Mouse (Mus musculus) regulatory T cell (primary cell): Measurements from ENCODE around the gene Ccdc114.
"Not testable (repeated sequence)": the region's sequence is repeated elsewhere in the genome, so short reads cannot be mapped to it uniquely, and the experiment has no call there.

Experiments
- in situ Hi-C: fragments of 300-600 bp; cut with MboI, MseI; formaldehyde crosslinking; loops from one replicate; pipeline ENCODE4 v1.15.1; 2025; ENCODE audit warnings: high pct_unique_total_duplicates

Ccdc114 gene

GRCm38 (mm10) chr7:45917926-45918325, 5.9 kb upstream of the Ccdc114 start:
- in situ Hi-C loops = no loop called here

DNA sequence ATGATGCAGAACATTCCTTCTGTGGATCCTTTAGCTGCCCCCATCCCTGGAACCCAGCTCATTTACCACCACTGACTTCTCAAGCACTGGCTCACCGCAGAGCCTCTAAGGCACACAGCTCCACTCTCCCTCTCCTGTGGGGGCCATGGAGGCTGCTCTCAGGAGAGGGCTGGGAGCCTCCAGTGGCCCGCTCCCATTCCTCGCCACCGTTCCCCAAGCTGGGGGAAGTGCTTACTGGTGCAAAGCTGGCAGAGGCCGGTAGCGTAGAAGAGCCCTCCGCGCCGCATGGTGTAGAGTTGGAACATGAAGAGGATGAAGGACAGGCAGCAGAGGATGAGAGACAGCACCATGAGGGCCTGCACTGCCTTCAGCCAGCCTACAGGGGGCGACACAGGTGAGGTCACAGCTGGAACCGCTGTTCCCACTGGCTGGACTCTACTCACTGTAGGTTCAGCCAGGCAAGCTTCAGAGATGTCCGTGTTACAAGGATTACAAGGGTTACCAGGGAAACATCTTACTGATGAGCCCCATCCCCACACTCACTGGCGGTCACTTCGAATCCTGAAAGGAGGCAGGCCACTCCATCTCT, 4.7 kb upstream of the Ccdc114 start:
- in situ Hi-C loops = no loop called here

DNA sequence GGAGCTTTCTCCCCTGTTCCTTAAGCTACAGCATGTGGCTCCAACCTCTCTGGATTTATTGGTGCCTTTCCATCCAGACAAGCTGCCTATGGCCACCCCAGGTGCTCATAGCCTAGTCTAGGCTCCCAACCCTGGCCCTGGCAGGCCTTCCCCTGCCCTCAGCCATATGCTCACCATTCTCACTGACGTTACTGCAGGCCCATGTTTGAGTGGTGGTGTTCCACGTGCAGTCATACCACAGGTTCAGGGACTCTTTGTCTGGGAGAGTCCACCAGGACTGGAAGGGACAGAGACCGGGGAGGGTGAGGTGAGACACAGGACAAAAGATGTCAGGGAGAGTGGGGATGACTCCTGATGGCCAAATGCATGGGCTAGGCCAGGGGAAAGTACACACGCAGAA, 4.1 kb upstream of the Ccdc114 start:
- in situ Hi-C loops = loop anchor here (5.0 kb wide), 1 partner anchor 187 kb away; no protein-coding TSS in a partner anchor

DNA sequence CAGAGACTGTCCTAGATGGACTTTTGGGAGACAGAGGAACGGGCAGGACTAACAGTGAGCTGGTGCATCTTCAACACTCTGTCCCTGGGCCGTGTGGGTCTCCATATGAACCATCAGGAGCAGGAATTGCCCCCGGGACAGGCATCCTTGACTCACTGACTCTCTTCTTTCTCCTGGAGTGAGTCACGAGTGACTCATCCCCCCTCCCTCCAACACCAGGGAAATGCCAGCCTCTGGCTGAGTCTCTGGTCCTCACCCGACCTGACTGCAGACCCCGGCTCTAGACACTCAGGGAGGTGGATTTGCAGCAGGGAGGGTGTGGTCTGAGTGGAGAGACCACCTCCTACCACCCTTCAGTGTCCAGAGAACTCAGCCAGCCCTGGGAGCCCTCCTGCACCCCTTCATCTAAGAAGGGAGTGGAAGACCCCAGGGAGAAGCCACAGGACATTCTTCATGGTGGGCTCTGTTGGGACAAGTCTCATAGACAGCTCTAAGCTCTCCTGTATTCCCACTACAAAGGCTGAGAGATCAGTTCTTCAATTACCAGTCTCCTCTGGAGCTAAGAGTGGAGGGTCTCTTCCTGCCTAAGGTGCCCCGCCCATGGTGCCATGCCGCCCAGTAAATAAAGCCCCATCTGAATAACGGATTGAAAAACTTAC, 3.2 kb upstream of the Ccdc114 start:
- in situ Hi-C loops = loop anchor here (5.0 kb wide), 1 partner anchor 188 kb away; no protein-coding TSS in a partner anchor

- in situ Hi-C loops = loop anchor here (5.0 kb wide), 1 partner anchor 189 kb away; no protein-coding TSS in a partner anchor
These were observed 2.6 kb upstream of the Ccdc114 start, which contains the start of gene Emp3 for GRCm38 (mm10) chr7:45921242-45921621. Gene Emp3, minus strand, starts transcription at chr7:45921404.

DNA sequence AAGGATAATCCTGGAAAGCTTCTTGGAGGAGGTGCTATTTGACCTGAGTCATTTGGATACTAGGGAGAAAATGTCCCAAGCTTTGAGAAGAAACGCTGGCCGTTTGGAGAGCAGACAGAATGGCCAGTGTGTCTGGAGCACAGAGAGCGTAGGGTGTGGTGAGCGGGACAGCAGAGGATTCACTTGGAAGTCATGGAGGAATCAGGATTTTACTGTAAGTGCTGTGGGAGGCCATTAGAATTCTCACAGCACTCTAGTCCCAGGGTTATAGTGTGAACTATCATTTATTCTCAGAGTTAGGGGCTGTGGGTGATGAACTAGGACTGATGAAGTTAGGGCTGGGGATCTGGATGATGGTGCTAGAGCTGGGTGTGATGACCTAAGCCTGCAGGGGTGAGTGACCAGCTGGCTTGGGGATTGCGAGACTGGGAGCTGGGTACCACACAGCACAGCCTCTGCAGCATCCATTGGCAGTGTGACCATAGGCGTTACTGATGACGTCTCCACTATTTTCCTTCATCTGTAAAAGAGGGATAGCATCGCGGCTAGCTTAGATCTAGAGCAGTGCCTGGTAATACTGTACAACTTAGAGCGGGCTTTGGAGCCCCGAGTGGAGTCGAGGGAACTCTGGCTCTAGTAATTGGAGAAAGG, 1.8 kb upstream of the Ccdc114 start:
- in situ Hi-C loops = loop anchor here (5.0 kb wide), 1 partner anchor 190 kb away; no protein-coding TSS in a partner anchor

GRCm38 (mm10) chr7:45922928-45923761, 727 bp upstream of the Ccdc114 start:
- in situ Hi-C loops = loop anchor here (5.0 kb wide), 1 partner anchor 191 kb away; no protein-coding TSS in a partner anchor

DNA sequence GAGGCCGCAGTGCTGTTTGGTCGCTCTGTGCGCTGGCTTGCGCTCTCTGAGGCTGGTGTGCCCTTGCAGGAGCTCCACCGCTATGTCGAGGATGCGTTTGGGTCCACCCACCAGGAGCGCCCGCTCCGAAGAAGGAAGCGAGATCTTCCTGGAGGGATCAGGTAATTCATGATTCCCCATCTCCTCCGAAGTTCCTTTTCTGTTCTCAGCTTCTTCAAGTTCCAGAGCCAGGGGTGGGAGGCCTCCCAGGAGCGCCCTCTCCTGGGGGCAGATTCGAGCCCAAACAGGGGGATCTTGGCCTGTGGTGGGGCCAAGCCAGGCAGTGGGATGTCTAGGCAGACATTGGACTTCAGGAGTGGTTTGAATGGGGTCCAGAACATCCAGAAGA, 551 bp downstream of the Ccdc114 start:
- in situ Hi-C loops = loop anchor here (5.0 kb wide), 1 partner anchor 192 kb away; no protein-coding TSS in a partner anchor

DNA sequence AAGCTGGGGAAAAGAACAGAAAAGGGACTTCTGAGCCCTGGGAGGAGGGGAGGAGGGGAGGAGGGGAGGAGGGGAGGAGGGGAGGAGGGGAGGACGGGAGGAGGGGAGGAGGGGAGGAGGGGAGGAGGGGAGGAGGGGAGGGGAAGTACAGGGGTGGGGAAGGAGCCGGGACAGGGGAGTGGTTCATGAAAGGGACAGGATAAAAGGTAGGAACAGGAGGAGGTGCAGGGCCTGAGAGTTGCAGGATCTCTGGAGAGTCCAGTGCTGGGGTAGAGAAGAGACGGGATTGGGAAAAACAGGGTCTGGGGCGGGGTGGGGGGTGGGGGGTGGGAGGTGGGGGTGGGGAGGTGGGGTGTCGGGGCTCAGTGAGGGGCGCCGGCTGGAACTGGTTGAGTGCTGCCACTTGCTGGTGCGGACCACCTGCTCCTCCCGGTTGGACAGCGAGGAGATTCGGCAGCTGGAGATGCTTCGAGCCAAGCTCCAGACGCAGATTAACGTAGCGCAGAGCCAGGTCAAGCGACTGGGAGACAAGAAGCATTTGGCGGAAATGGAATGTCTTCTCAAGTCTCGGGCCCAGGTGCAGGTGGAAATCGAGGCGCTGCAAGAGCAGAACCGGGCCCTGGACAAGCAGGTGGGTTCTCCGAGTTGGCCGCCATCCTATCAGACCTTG, 4.9 kb downstream of the Ccdc114 start:
- in situ Hi-C loops = no loop called here

GRCm38 (mm10) chr7:45929688-45930087, 5.8 kb downstream of the Ccdc114 start:
- in situ Hi-C loops = loop anchor here (5.0 kb wide), 1 partner anchor 122 kb away; no protein-coding TSS in a partner anchor

GRCm38 (mm10) chr7:45933766-45934165, 9.9 kb downstream of the Ccdc114 start:
- in situ Hi-C loops = loop anchor here (5.0 kb wide), 1 partner anchor 126 kb away; no protein-coding TSS in a partner anchor

DNA sequence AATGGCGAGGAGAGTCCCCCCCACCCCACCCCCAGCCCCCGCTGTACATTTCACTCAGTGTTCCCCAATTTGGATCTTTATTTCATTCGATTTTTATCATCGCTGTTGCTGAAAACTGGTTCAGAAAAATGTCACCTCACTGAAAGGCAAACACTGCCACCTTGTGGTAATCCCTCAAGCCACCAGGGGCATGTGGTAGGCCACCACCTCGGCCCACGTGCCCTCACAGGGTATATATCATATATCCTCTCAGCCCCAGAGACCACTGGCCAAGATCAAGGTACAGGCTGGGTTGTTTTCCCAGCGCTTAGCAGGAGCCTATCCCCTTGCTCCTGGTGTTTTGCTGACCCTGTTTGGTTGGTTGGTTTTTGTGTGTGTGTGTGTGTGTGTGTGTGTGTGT, 11.2 kb downstream of the Ccdc114 start:
- in situ Hi-C loops = no loop called here

GRCm38 (mm10) chr7:45939836-45940235, 16.0 kb downstream of the Ccdc114 start:
- in situ Hi-C loops = no loop called here

- in situ Hi-C loops = no loop called here
These were observed 18.1 kb downstream of the Ccdc114 start for GRCm38 (mm10) chr7:45941986-45942385.

GRCm38 (mm10) chr7:45943280-45943679, 19.4 kb downstream of the Ccdc114 start:
- in situ Hi-C loops = not testable (repeated sequence)

DNA sequence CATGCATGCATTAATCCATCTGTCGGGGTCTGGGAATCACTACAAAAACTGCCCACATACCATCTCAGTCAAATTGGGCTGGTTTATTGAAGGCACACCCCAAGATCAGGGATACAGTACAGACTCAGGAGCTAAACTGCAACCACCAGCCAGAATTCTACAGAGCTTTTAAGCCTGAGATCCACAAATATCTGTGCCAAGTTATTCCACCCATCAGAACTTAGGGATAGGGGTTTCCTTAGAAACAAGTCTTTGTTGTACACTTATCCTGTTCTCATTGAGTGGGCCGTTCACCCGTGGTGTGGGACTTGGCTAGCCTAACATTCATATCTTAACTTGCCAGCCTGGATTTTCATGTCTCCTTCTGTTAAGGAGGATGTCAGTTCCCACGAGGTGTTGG, 25.2 kb downstream of the Ccdc114 start:
- in situ Hi-C loops = no loop called here

GRCm38 (mm10) chr7:45956611-45957010, 32.7 kb downstream of the Ccdc114 start:
- in situ Hi-C loops = no loop called here

- in situ Hi-C loops = no loop called here
These were observed 48.2 kb downstream of the Ccdc114 start for GRCm38 (mm10) chr7:45971831-45972723.

DNA sequence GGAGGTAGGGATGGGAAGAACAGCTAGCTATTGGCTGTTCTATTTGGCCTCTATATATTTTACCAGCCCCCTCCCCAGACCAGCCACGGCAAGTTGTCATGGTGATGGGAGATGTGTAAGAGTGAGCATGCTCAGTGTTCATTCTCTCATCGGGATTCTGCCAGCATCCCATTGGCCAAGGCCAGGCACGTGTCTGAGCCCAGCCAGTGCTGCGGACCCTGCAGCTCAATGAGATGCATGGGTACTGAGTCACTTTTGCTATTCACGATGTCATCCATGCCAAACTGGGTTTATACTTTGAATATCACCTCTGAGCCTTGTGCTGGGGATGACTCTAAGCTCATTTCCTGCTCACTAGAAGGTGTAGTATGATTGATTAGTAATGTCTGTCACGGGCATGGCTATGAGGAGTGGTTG, 49.4 kb downstream of the Ccdc114 start:
- in situ Hi-C loops = no loop called here

GRCm38 (mm10) chr7:45974103-45974502, 50.2 kb downstream of the Ccdc114 start:
- in situ Hi-C loops = no loop called here
